Mouse (Mus musculus): ENCODE results near the gene Stil.

DNA sequence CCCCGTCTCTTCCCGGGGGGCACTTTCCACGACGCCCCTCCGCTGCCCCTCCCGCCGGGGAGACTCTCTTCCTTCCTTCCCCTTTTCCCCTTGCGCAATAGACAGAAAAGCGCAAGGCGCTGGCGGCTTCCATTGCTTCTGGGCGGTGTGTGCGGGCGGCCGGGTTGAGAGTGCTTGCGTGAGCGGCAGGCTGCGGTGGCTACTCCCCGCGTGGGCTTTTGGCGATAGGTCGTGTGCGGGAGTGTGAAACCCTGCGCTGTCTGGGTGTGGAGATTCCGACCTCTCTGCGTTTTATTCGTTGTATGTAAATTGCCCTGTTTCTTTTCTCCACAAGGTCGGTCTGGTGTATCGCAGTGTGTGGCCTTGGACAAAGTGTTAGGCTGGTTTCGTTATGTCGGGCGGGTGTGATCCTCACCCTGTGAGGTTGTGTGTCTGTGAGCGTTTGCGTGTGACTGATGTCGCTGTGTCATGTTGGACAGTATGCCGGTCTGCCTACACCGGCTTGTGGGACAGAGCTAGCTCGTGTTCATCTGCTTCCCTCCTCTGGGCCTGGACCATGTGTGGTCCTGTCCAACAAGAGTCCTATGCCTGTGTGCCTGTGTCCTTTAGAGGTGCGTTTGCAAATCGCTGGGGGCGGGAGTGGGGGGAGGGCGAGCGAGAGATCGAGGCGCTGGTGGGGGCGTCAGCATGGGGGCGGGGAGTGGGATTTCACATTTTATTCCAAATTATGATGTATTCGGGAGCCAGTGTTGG is 57.1 kb downstream of the Stil start:
- TF ChIP-seq CTCF (IDR thresholded peaks at IDR 0.05; ENCODE audit: low read depth, low read length) = no peak
- TF ChIP-seq POLR2A (IDR thresholded peaks at IDR 0.05; ENCODE audit: borderline replicate concordance, low read depth, low read length) = no peak

Data from bone marrow macrophage, adult 2 months (primary cell).